Mouse (Mus musculus) erythroid progenitor cell, adult 5-6 weeks (primary cell): Measurements from ENCODE around the gene Efcab11. TPM values are rescaled to one million over a fixed set of nuclear protein-coding genes. Genes with fewer than 3 reads are reported as not detected.

Experiments
- ATAC-seq: replicated peaks from 2 replicates; pipeline ENCODE4 v1.8.0; 2016; ENCODE audit warnings: moderate number of reproducible peaks, mild to moderate bottlenecking, moderate TSS enrichment, inconsistent platforms; ENCODE audit not compliant: poor library complexity, low FRiP score, severe bottlenecking
- total RNA-seq, 2 experiments: library from RNA; stranded (forward) in 1 of 2; stranded (reverse) in 1 of 2; fragments of 150-400 nt in 1 of 2; fragments of 186-747, 209-891 nt in 1 of 2; gene quantifications; 2 replicates each; pipeline versions ENCODE4 v1.2.3 to v1.2.4; 2015 to 2017; ENCODE audit warnings: low replicate concordance in 2 of 2

The Efcab11 gene
- total RNA-seq, 2 experiments from 2014 or later, result 21.8 to 46.2 TPM

DNA sequence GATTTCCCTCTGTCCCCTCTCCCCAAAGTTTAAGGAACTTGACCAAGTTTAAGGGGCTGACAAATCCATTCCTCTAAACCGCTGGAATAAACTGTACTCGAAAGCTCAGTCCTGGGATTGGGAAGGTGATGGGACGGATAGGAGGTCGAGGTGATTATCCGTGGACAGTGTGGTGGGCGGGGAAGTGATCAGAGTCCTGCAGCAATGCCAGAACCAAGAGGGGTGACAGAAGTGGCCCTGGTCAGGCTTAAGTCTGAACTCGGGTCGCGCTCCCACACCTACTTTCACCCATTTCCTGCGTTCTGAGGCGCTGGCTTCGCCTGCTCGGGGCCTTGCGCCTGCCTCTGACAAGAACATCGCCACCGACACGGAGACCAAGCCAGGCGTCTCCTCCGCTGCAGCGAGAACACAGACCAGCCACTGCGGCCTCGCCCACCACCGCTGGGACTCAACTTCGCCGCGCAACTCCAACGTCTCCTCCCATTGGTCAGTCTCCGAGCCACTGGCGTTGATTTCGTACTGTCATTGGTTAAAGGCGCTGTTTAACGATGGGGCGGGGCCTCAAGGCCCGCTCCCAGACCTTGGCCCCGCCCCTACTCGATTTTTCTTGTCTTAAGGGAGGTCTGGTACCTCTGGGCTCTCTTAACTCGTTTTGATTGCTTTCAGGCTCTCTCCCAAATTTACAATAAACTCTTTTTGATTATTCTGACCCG, 1.1 kb downstream of the Efcab11 start:
- peak; percentile 93 for ATAC-seq

- ATAC-seq, result no peak
These were observed 9.6 kb downstream of the Efcab11 start for GRCm38 (mm10) chr12:99874609-99875008.

DNA sequence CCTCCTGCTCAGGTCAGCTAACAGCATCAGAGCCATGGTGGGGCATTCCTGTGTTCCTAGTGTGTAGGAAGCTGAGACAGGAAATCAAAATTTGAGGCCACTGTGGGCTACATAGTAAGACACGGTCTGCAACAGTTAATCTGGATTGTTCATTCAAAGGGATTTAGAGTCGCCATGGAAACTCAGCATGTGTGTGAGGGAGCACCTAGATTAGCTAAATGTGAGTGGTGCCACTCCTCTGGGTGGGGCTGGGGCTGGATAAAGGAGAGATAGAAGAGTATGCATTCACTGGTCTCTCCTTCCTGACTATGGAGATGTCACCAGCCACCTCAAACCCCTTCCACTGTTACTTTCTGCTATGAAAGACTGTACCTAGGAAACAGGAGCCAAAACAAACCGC, 10.8 kb downstream of the Efcab11 start:
- no peak for ATAC-seq

DNA sequence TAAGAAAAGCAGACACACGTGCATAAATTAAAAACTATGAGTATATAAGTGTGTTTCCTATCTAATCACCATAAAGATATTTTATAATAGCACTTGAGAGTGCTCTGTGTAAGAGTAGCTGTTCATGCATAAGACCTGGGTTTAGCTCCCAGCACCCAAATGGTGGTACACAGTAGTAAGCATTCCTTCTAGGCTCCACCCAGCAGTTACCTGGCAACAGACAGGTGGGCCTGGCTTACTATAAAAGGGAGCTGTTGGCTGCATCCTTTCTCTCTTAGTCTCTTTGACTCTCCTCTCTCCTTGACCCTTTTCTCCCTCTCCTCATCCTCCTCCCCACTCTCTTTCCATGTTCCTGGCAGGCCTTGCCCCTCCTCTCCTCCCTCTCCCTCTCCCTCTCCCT, 15.4 kb downstream of the Efcab11 start:
- ATAC-seq, result no peak

DNA sequence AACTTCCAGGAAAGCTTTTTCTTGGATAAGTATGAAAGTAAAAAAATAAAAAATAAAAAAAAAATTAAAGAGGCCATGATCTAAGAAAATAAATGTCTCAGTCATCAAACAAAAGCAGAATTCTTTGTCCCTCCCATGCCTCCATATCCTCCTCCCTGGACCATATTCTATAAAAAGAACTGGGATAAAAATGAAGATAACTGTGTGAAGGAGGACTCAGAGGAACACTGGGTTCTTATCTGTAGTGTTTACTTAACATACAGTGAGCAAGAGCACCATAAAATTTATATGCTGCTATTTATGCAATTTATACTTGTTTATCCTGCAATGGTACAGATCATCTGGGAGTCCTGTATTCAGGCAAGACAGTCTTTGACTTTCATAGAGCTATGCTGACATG, 19.6 kb downstream of the Efcab11 start:
- no peak for ATAC-seq

DNA sequence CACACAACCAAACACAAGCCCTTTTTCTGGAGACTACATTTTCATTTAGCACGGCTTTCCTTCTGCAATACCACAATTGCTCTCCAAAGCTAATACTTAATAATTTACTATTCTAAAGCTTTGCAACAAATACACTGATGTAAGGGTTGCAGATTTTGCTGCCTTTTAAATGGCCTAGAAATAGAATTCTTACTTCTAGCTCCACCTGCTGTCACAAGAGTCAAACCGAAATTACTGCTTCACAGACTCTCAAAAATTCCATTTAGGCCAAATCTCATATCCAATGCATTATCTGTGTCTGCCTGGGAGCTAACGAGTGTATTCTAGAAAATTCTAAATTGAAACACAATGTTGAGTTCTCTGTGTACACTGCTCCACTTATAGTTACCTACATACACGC, 23.3 kb downstream of the Efcab11 start:
- no peak for ATAC-seq

DNA sequence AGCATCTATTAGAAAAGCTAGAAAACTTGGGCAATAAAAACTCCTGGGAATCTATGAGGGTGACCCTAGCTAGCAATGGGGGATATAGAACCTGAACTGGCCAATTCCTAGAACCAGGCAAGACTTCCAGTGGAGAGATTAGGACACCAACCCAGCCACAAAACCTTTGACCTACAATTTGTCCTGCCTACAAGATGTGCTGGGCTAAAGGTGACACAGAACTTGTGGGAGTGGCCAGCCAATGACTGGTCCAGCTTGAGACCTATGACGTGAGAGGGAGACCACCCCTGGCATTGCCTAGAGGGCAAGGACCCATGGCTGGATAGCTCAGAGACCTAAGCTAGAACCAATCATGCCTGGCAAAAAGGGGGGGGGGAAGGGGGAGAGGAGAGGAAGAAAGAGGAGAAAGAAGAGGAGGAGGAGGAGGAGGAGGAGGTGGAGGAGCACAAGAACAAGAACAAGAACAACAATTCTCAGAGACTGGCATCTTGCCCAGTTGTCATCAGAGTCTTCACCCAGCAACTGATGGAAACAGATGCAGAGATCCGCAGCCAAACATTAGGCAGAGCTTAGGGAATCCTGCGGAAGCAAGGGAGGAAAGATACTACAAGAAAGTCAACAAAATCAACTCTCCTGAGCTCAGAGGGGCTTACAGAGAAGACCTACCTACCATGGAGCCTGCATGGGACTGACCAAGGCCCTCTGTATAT, 24.7 kb downstream of the Efcab11 start:
- no peak for ATAC-seq

- ATAC-seq, result no peak
These were observed 25.6 kb downstream of the Efcab11 start for GRCm38 (mm10) chr12:99858664-99859063.

DNA sequence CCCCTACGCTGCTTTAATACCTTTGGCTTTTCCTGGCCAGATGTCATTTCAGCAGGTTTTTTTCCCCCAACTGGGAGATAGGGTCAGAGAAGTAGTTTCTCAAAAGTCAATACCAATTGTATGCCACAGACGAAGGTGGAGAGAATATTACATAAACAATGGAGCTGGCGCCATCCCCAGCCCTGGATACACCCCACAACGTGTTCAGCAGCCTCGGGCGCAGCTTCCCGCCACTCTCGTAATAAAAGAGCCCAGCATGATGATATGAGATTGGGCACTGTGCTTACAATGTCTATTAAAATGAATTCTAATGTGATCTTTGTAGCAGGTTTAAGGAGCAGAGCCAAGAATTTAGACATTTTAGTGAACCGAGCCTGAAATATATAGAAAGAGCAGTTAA, 28.2 kb downstream of the Efcab11 start:
- no peak for ATAC-seq

GRCm38 (mm10) chr12:99853323-99854258, 30.6 kb downstream of the Efcab11 start:
- no peak for ATAC-seq

- ATAC-seq, result no peak
These were observed 34.2 kb downstream of the Efcab11 start for GRCm38 (mm10) chr12:99849996-99850395.

DNA sequence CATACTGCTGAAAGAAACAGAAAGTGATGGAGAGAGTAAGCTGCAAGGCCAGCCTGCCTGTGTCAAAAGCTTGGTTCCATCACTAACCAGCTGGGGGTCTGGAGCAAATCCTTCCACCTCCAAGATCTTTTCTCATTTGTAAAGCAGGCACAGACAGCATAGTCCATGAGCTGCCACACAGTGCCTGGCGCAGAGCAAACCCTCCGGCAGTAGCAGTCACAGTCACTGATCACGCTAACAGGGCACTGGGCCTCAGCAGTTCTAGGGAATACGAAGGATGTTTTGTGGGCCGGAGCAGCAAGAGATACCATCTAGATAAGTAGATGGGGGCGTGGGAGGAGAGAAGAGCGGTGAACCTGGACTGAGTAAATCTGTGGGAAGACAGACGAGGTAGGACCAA, 39.3 kb downstream of the Efcab11 start:
- ATAC-seq, result no peak

GRCm38 (mm10) chr12:99838703-99839102, 45.5 kb downstream of the Efcab11 start:
- ATAC-seq, result no peak

- no peak for ATAC-seq
These were observed 46.1 kb downstream of the Efcab11 start for GRCm38 (mm10) chr12:99838109-99838508.

DNA sequence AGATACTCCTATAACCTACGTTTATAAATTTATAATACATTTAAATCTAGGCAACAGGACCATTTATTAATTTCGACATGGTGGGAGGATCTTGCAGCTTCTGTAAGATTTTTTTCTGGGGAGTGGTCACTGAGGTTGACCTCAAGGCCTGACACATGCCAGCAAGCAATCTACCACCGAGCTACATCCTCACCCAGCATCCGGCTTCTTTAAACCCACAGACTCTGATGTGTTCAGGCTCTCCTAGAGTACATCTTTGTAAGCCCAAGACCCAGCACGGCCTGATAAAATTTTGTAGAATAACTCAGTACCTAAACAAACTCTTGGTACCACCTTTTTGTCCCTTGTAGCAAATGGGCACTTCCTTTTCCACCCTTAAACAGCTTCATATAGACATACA, 46.7 kb downstream of the Efcab11 start:
- no peak for ATAC-seq

DNA sequence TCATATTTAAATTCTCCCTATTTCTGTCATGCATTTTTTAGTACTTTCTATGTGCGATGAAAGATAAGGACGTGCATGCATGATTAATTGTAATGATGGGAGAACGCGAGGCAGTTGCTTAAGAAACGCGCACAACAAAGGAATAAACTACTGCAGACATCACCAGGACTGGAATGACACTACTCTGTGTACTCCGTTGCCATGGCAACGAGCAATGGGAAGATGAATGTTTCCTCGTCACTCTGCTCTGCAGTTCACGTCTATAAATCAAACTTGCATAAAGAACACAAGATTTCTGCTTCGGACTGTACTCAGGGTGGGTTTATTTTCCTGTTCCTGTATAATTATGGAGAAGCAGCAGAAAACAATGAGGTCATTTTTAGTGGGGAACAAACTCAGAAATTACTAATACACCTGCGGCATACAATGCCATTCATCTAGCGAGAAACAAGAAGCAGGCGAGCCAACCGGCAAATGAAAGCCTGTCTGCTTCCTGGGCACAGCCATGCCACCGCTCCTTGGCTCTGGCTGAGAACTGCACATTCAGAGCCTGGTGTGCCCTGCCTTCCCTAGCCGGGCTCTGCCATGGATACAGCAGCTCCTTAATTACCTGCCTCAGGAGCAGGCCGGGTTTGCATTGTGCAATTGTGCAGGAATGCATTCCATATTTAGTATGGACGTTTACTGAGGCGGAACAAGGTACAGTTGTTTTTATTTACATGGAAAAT, 47.7 kb downstream of the Efcab11 start:
- no peak for ATAC-seq

GRCm38 (mm10) chr12:99833476-99833875, 50.8 kb downstream of the Efcab11 start:
- ATAC-seq, result no peak

- no peak for ATAC-seq
These were observed 61.6 kb downstream of the Efcab11 start for GRCm38 (mm10) chr12:99822591-99822990.

- ATAC-seq, result no peak
These were observed 62.8 kb downstream of the Efcab11 start for GRCm38 (mm10) chr12:99821309-99821934.
